Mouse (Mus musculus) liver, embryonic 14.5 days (tissue): Measurements from ENCODE around the gene Krt20. TPM values are rescaled to one million over a fixed set of nuclear protein-coding genes. Genes with fewer than 3 reads are reported as not detected.

Experiments used
- ATAC-seq: fragments of 200-750 bp; cut with Nextera tagmentation; 2 replicates; pipeline ENCODE4 v1.8.0; 2017; ENCODE audit warnings: moderate number of reproducible peaks, mild to moderate bottlenecking, moderate library complexity; ENCODE audit not compliant: insufficient read depth
- DNase-seq, 3 experiments: peaks; one replicate each; pipeline ENCODE4 v3.0.0-alpha.2; 2012 to 2013; ENCODE audit warnings: low read depth in 3 of 3, low spot score in 3 of 3
- H3K27ac ChIP-seq: fragments of 300-500 bp; sonication (generic); 2 replicates; pipeline ENCODE4 v1.5.1; 2014; ENCODE audit warnings: moderate library complexity, mild to moderate bottlenecking, control low read depth, inconsistent platforms
- H3K27me3 ChIP-seq: fragments of 300-500 bp; sonication (generic); 2 replicates; pipeline ENCODE4 v1.6.1; 2014; ENCODE audit warnings: mild to moderate bottlenecking, low read length, moderate library complexity; ENCODE audit not compliant: control insufficient read depth, insufficient read depth
- H3K36me3 ChIP-seq: fragments of 300-500 bp; sonication (generic); replicated peaks from 2 replicates; pipeline ENCODE4 v1.6.1; 2014; ENCODE audit warnings: low read depth; ENCODE audit not compliant: control insufficient read depth, insufficient read depth
- H3K4me1 ChIP-seq, 2 experiments: fragments of 200-500 bp in 1 of 2; fragments of 300-500 bp in 1 of 2; sonication (generic) in 1 of 2; replicated peaks; 2 replicates each; pipeline ENCODE4 v1.6.1; 2012 to 2014; ENCODE audit warnings: antibody characterized with exemption in 1 of 2, inconsistent platforms in 1 of 2, low read length in 1 of 2; ENCODE audit not compliant: control insufficient read depth in 2 of 2, insufficient read depth in 2 of 2
- H3K4me2 ChIP-seq: fragments of 300-500 bp; sonication (generic); 2 replicates; pipeline ENCODE4 v1.6.1; 2014; ENCODE audit warnings: low read depth, mild to moderate bottlenecking, control low read depth, moderate library complexity
- H3K4me3 ChIP-seq, 2 experiments: fragments of 200-500 bp in 1 of 2; fragments of 300-500 bp in 1 of 2; sonication (generic) in 1 of 2; 2 replicates each; pipeline ENCODE4 v1.5.1; 2012 to 2014; ENCODE audit warnings: low read depth in 2 of 2, low read length in 2 of 2, mild to moderate bottlenecking in 2 of 2, control low read depth in 1 of 2, inconsistent platforms in 1 of 2, moderate library complexity in 1 of 2; ENCODE audit not compliant: insufficient read depth in 1 of 2
- H3K9ac ChIP-seq: fragments of 300-500 bp; sonication (generic); replicated peaks from 2 replicates; pipeline ENCODE4 v1.6.1; 2014; ENCODE audit warnings: mild to moderate bottlenecking, control low read depth, moderate library complexity
- H3K9me3 ChIP-seq: fragments of 300-500 bp; sonication (generic); 2 replicates; pipeline ENCODE4 v1.6.1; 2016; ENCODE audit warnings: low read length, mixed read lengths; ENCODE audit not compliant: control insufficient read depth
- CTCF ChIP-seq: IDR thresholded peaks from 2 replicates; pipeline ENCODE4 v1.5.1; 2016; ENCODE audit warnings: antibody characterized with exemption, low read depth, control low read depth
- EP300 ChIP-seq: IDR thresholded peaks from 2 replicates; pipeline ENCODE4 v1.6.1; 2016; ENCODE audit warnings: antibody characterized with exemption, low read depth
- WGBS: fragments of 180-500 bp; shearing (Covaris S2); extraction: QIAGEN DNeasy Blood & Tissue Kit; methylation state at CpG from one replicate; pipeline ENCODE4 v1.1.7; 2014; ENCODE audit not compliant: insufficient replicate concordance; 5-methylcytosine and 5-hydroxymethylcytosine counted together
- polyA plus RNA-seq, 2 experiments: library from polyadenylated mRNA; depleted of rRNA in 1 of 2; stranded (reverse) in 1 of 2; unstranded in 1 of 2; fragments of >200 nt; fragmentation: Nextera tagmentation in 1 of 2; extraction: Ambion mirVana in 1 of 2; gene quantifications; 2 replicates each; pipeline versions ENCODE4 v1.2.1 to v1.2.3; 2012 to 2014

Gene Krt20
- polyA plus RNA-seq, 2 experiments: 15.2 to 20.0 TPM

DNA sequence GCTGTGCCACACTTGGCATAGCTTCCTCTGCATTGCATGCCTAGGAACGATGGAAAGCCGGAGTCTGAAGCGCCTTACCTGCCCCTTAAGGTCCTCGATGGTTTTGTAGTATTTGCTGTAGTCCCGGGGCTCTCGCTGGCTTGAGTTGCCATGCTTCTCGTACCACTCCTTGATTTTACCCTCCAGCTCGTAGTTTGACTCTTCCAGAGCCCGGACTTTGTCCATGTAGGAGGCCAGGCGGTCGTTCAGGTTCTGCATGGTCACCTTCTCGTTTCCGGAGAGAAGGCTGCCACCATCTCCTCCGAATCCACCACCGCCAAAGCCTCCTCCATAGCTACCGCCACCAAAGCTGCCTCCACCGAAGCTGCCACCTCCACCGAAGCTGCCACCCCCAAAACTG is 49.3 kb downstream of the Krt20 start:
- H3K4me2 ChIP-seq: no peak overlapping the region
- WGBS: 69% methylated on average over 18 of the region's 18 CpGs
- no peaks in the 10 kb centered on the region; a peak in 1 of 4 replicates for H3K4me1 ChIP-seq
- no peaks in the 10 kb centered on the region for H3K27me3 ChIP-seq
- no peaks in the 10 kb centered on the region for H3K9me3 ChIP-seq
- no peak for ATAC-seq
- no peak for DNase-seq
- H3K27ac ChIP-seq: no peak overlapping the region
- no peak overlapping the region for H3K9ac ChIP-seq
- no peaks in the 10 kb centered on the region for H3K36me3 ChIP-seq
- H3K4me3 ChIP-seq: no peak overlapping the region
- TF ChIP-seq CTCF: no peak
- no peak for TF ChIP-seq EP300

DNA sequence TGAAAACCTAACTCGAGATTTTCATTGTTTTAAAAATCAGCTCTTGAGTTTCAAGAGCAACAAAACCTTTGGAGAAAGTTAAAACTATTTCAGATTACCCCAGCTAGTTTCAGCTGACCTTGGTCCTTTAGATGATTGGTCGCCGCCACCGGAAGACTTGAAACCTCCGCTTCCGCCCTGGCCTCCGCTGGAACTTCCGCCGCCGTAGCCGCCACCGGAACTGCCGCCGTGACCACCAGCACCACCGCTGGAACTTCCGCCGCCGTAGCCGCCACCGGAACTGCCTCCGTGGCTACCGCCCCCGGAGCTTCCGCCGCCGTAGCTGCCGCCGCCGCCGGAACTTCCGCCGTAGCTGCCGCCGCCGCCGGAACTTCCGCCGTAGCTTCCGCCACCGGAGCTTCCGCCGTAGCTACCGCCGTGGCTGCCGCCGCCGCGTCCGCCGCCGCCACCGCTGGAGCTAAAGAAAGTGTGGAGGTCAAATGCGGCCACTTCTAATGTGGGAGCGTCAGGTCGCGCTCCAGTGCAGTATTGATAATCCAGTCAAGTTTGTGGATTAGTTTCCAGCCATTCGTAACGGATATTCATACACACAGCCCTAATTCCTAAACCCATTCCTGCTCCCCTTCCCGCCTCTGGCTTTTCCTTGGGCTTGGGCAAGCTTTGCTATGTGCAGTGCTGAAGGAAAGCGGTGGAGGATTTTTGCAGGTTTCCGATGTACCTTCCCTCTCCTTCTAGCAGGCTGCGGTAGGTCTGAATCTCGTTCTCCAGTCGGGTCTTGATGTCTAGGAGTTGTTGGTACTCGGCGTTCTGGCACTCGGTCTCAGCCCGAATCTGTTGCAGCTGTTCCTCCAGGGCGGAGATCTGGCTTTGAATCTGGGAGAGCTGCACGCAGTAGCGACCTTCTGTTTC is 51.9 kb downstream of the Krt20 start:
- no peaks in the 10 kb centered on the region for H3K36me3 ChIP-seq
- H3K4me3 ChIP-seq: peak overlapping the region; percentile 59 to 80
- H3K9me3 ChIP-seq: no peaks in the 10 kb centered on the region
- TF ChIP-seq EP300 (no peak), CTCF (no peak)
- H3K9ac ChIP-seq: peak overlapping the region; percentile 38
- peak overlapping the region; percentile 64 for H3K27ac ChIP-seq
- whole genome bisulfite sequencing: 2% methylated on average over 71 of the region's 71 CpGs
- peak; percentile 40 to 55 (median 41) for DNase-seq
- H3K4me1 ChIP-seq: no peaks in the 10 kb centered on the region; a peak in 1 of 4 replicates
- H3K4me2 ChIP-seq: peak overlapping the region; percentile 67
- peak; percentile 62 for ATAC-seq
- no peaks in the 10 kb centered on the region for H3K27me3 ChIP-seq

- no peak for ATAC-seq
- Histone ChIP-seq H3K27ac (no peak overlapping the region), H3K9ac (no peak overlapping the region), H3K27me3 (no peaks in the 10 kb centered on the region), H3K36me3 (no peaks in the 10 kb centered on the region), H3K4me1 (no peaks in the 10 kb centered on the region), H3K4me3 (no peak overlapping the region), H3K4me2 (no peak overlapping the region), H3K9me3 (no peaks in the 10 kb centered on the region)
- 12% methylated on average over 5 of the region's 5 CpGs for WGBS
- DNase-seq: peak; percentile 23 to 41 (median 28)
- TF ChIP-seq CTCF (peak; percentile 86), EP300 (no peak)
Measured at GRCm38 (mm10) chr11:99379568-99379967, 58.4 kb downstream of the Krt20 start.

Other genes with a start within 250 kb of the Krt20 start
- gene Smarce1, start 207.1 kb downstream of the Krt20 start, polyA plus RNA-seq (2012; rRNA removed): 21.3 and 60.1 TPM in 2 replicates
- gene Smarce1, start 207.1 kb downstream of the Krt20 start, polyA plus RNA-seq (2014; fragmentation: Nextera tagmentation; extraction: Ambion mirVana): 53.5 and 58.8 TPM in 2 replicates
- gene Krt222, start 194.1 kb downstream of the Krt20 start, polyA plus RNA-seq (2012; rRNA removed): 0.01 and 0.04 TPM in 2 replicates
- 0.13 and 0.34 TPM in 2 replicates for gene Krt222, start 194.1 kb downstream of the Krt20 start, polyA plus RNA-seq (2014; fragmentation: Nextera tagmentation; extraction: Ambion mirVana)
- gene Krt24, start 152.9 kb downstream of the Krt20 start, polyA plus RNA-seq (2012; rRNA removed): not detected in 2 replicates
- gene Krt24, start 152.9 kb downstream of the Krt20 start, polyA plus RNA-seq (2014; fragmentation: Nextera tagmentation; extraction: Ambion mirVana): not detected in 2 replicates
- gene Krt25, start 115.2 kb downstream of the Krt20 start, polyA plus RNA-seq (2012; rRNA removed): not detected in 2 replicates
- gene Krt25, start 115.2 kb downstream of the Krt20 start, polyA plus RNA-seq (2014; fragmentation: Nextera tagmentation; extraction: Ambion mirVana): not detected in 2 replicates
- gene Krt26, start 100.2 kb downstream of the Krt20 start, polyA plus RNA-seq (2012; rRNA removed): not detected in 2 replicates
- gene Krt26, start 100.2 kb downstream of the Krt20 start, polyA plus RNA-seq (2014; fragmentation: Nextera tagmentation; extraction: Ambion mirVana): not detected in 2 replicates
- not detected in 2 replicates for gene Krt27, start 87.0 kb downstream of the Krt20 start, polyA plus RNA-seq (2012; rRNA removed)
- gene Krt27, start 87.0 kb downstream of the Krt20 start, polyA plus RNA-seq (2014; fragmentation: Nextera tagmentation; extraction: Ambion mirVana): not detected in 2 replicates
- 0.02 TPM in 1 of 2 replicates, not detected in the other for gene Krt28, start 63.2 kb downstream of the Krt20 start, polyA plus RNA-seq (2012; rRNA removed)
- gene Krt28, start 63.2 kb downstream of the Krt20 start, polyA plus RNA-seq (2014; fragmentation: Nextera tagmentation; extraction: Ambion mirVana): not detected in 2 replicates
- gene Krt10, start 48.8 kb downstream of the Krt20 start, polyA plus RNA-seq (2012; rRNA removed): 1.3 and 1.6 TPM in 2 replicates
- 3.2 and 5.1 TPM in 2 replicates for gene Krt10, start 48.8 kb downstream of the Krt20 start, polyA plus RNA-seq (2014; fragmentation: Nextera tagmentation; extraction: Ambion mirVana)
- gene Krt12, start 15.9 kb downstream of the Krt20 start, polyA plus RNA-seq (2012; rRNA removed): not detected in 2 replicates
- not detected in 2 replicates for gene Krt12, start 15.9 kb downstream of the Krt20 start, polyA plus RNA-seq (2014; fragmentation: Nextera tagmentation; extraction: Ambion mirVana)
- 0.24 and 0.32 TPM in 2 replicates for gene Krt23, start 55.0 kb upstream of the Krt20 start, polyA plus RNA-seq (2012; rRNA removed)
- gene Krt23, start 55.0 kb upstream of the Krt20 start, polyA plus RNA-seq (2014; fragmentation: Nextera tagmentation; extraction: Ambion mirVana): 0.24 and 1.00 TPM in 2 replicates
- not detected in 2 replicates for gene Krt39, start 83.2 kb upstream of the Krt20 start, polyA plus RNA-seq (2012; rRNA removed)
- gene Krt39, start 83.2 kb upstream of the Krt20 start, polyA plus RNA-seq (2014; fragmentation: Nextera tagmentation; extraction: Ambion mirVana): not detected in 2 replicates
- not detected in 2 replicates for gene Krt40, start 105.0 kb upstream of the Krt20 start, polyA plus RNA-seq (2012; rRNA removed)
- gene Krt40, start 105.0 kb upstream of the Krt20 start, polyA plus RNA-seq (2014; fragmentation: Nextera tagmentation; extraction: Ambion mirVana): not detected in 2 replicates
- gene Krtap3-3, start 112.7 kb upstream of the Krt20 start, polyA plus RNA-seq (2012; rRNA removed): not detected in 2 replicates
- gene Krtap3-3, start 112.7 kb upstream of the Krt20 start, polyA plus RNA-seq (2014; fragmentation: Nextera tagmentation; extraction: Ambion mirVana): not detected in 2 replicates
- gene Krtap3-2, start 118.7 kb upstream of the Krt20 start, polyA plus RNA-seq (2012; rRNA removed): not detected in 2 replicates
- gene Krtap3-2, start 118.7 kb upstream of the Krt20 start, polyA plus RNA-seq (2014; fragmentation: Nextera tagmentation; extraction: Ambion mirVana): not detected in 2 replicates
- gene Gm11939, start 121.3 kb upstream of the Krt20 start, polyA plus RNA-seq (2012; rRNA removed): not detected in 2 replicates
- gene Gm11939, start 121.3 kb upstream of the Krt20 start, polyA plus RNA-seq (2014; fragmentation: Nextera tagmentation; extraction: Ambion mirVana): not detected in 2 replicates
- not detected in 2 replicates for gene Krtap3-1, start 128.5 kb upstream of the Krt20 start, polyA plus RNA-seq (2012; rRNA removed)
- not detected in 2 replicates for gene Krtap3-1, start 128.5 kb upstream of the Krt20 start, polyA plus RNA-seq (2014; fragmentation: Nextera tagmentation; extraction: Ambion mirVana)
- gene Krtap1-5, start 142.9 kb upstream of the Krt20 start, polyA plus RNA-seq (2012; rRNA removed): not detected in 2 replicates
- not detected in 2 replicates for gene Krtap1-5, start 142.9 kb upstream of the Krt20 start, polyA plus RNA-seq (2014; fragmentation: Nextera tagmentation; extraction: Ambion mirVana)
- gene Krtap1-4, start 145.5 kb upstream of the Krt20 start, polyA plus RNA-seq (2012; rRNA removed): not detected in 2 replicates
- gene Krtap1-4, start 145.5 kb upstream of the Krt20 start, polyA plus RNA-seq (2014; fragmentation: Nextera tagmentation; extraction: Ambion mirVana): not detected in 2 replicates
- gene Krtap1-3, start 153.2 kb upstream of the Krt20 start, polyA plus RNA-seq (2012; rRNA removed): not detected in 2 replicates
- gene Krtap1-3, start 153.2 kb upstream of the Krt20 start, polyA plus RNA-seq (2014; fragmentation: Nextera tagmentation; extraction: Ambion mirVana): not detected in 2 replicates
- not detected in 2 replicates for gene Krtap9-3, start 160.0 kb upstream of the Krt20 start, polyA plus RNA-seq (2012; rRNA removed)
- gene Krtap9-3, start 160.0 kb upstream of the Krt20 start, polyA plus RNA-seq (2014; fragmentation: Nextera tagmentation; extraction: Ambion mirVana): not detected in 2 replicates
- not detected in 2 replicates for gene Gm11938, start 165.2 kb upstream of the Krt20 start, polyA plus RNA-seq (2012; rRNA removed)
- not detected in 2 replicates for gene Gm11938, start 165.2 kb upstream of the Krt20 start, polyA plus RNA-seq (2014; fragmentation: Nextera tagmentation; extraction: Ambion mirVana)
- not detected in 2 replicates for gene Gm11937, start 172.0 kb upstream of the Krt20 start, polyA plus RNA-seq (2012; rRNA removed)
- not detected in 2 replicates for gene Gm11937, start 172.0 kb upstream of the Krt20 start, polyA plus RNA-seq (2014; fragmentation: Nextera tagmentation; extraction: Ambion mirVana)
- gene Krtap2-4, start 176.7 kb upstream of the Krt20 start, polyA plus RNA-seq (2012; rRNA removed): not detected in 2 replicates
- not detected in 2 replicates for gene Krtap2-4, start 176.7 kb upstream of the Krt20 start, polyA plus RNA-seq (2014; fragmentation: Nextera tagmentation; extraction: Ambion mirVana)
- not detected in 2 replicates for gene Gm11562, start 182.3 kb upstream of the Krt20 start, polyA plus RNA-seq (2012; rRNA removed)
- not detected in 2 replicates for gene Gm11562, start 182.3 kb upstream of the Krt20 start, polyA plus RNA-seq (2014; fragmentation: Nextera tagmentation; extraction: Ambion mirVana)
- not detected in 2 replicates for gene Krtap4-1, start 190.1 kb upstream of the Krt20 start, polyA plus RNA-seq (2012; rRNA removed)
- gene Krtap4-1, start 190.1 kb upstream of the Krt20 start, polyA plus RNA-seq (2014; fragmentation: Nextera tagmentation; extraction: Ambion mirVana): not detected in 2 replicates
- gene Krtap4-2, start 196.9 kb upstream of the Krt20 start, polyA plus RNA-seq (2012; rRNA removed): not detected in 2 replicates
- gene Krtap4-2, start 196.9 kb upstream of the Krt20 start, polyA plus RNA-seq (2014; fragmentation: Nextera tagmentation; extraction: Ambion mirVana): not detected in 2 replicates
- not detected in 2 replicates for gene Krtap4-7, start 205.9 kb upstream of the Krt20 start, polyA plus RNA-seq (2012; rRNA removed)
- gene Krtap4-7, start 205.9 kb upstream of the Krt20 start, polyA plus RNA-seq (2014; fragmentation: Nextera tagmentation; extraction: Ambion mirVana): not detected in 2 replicates
- not detected in 2 replicates for gene Gm11555, start 212.1 kb upstream of the Krt20 start, polyA plus RNA-seq (2012; rRNA removed)
- gene Gm11555, start 212.1 kb upstream of the Krt20 start, polyA plus RNA-seq (2014; fragmentation: Nextera tagmentation; extraction: Ambion mirVana): not detected in 2 replicates
- not detected in 2 replicates for gene Gm11563, start 220.8 kb upstream of the Krt20 start, polyA plus RNA-seq (2012; rRNA removed)
- gene Gm11563, start 220.8 kb upstream of the Krt20 start, polyA plus RNA-seq (2014; fragmentation: Nextera tagmentation; extraction: Ambion mirVana): not detected in 2 replicates
- gene Krtap4-6, start 227.8 kb upstream of the Krt20 start, polyA plus RNA-seq (2012; rRNA removed): not detected in 2 replicates
- gene Krtap4-6, start 227.8 kb upstream of the Krt20 start, polyA plus RNA-seq (2014; fragmentation: Nextera tagmentation; extraction: Ambion mirVana): not detected in 2 replicates